Mouse (Mus musculus): ENCODE measurements at regions not wholly inside any gene's neighbourhood (a gene's known extent, or its start where the extent isn't known, plus 50 kb on each side); places are given as distances from the start of the nearest gene placed in this dataset.
"Not testable (repeated sequence)": the region's sequence is repeated elsewhere in the genome, so short reads cannot be mapped to it uniquely, and the experiment has no call there.

GRCm38 (mm10) chr10:50370611-50371010 is 221.9 kb upstream of the Ascc3 start:
- DNase-seq (ENCODE audit: low spot score in 2 of 2), result peak in 1 of 2 experiments; percentile 21

- not testable (repeated sequence) for DNase-seq (ENCODE audit: low spot score in 2 of 2)
Observed at GRCm38 (mm10) chr10:50392617-50393016, 199.9 kb upstream of the Ascc3 start.

All from cerebellum, postnatal 4 days (tissue).